In genomic region chr9:38328760-38329159, GRCm38 (mm10) we compare ENCODE assay signal across 21 mouse cellular contexts. TPM values are rescaled to one million over a fixed set of nuclear protein-coding genes. Genes with fewer than 3 reads are reported as not detected.
DNase-seq lines count a peak whose midpoint lies in the region; ATAC-seq lines count a peak whose summit lies in the region.
"Had no signal": no experiment of that assay in that cellular context is flagged by ENCODE, and none has a peak within 500 bp of the region (broad histone marks: within the 10 kb centered on the region; RNA-seq: fewer than 3 reads in every experiment).

Gene Olfr25 (plus strand): TSS chr9:38329060.

- peak; percentile 4 for DNase-seq in brain, adult 2 months (ENCODE audit: low read depth, low spot score)
- DNase-seq: adrenal gland, adult 2 months; adrenal gland, adult 8-10 months; adrenal gland, postnatal 10 days; adrenal gland, postnatal 14 days; adrenal gland, postnatal 25 days; adrenal gland, postnatal 36 days; B cell, adult 2 months; cerebellum, adult 11 months; cerebellum, adult 11-12 months; cerebellum, adult 18-20 months; cerebellum, adult 2 months; cerebellum, adult 8-10 months had no signal

- H3K36me3 ChIP-seq in kidney, embryonic 16.5 days (ENCODE audit: insufficient read depth, low read length): no peaks in the 10 kb centered on the region
- H3K36me3 ChIP-seq: G1E had no signal

- H3K9ac ChIP-seq in kidney, embryonic 16.5 days (replicated peaks; ENCODE audit: low read length): no peak within 1 kb of the TSS

- H3K4me3 ChIP-seq in kidney, embryonic 16.5 days (ENCODE audit: low read length): no peak within 1 kb of the TSS

- H3K27me3 ChIP-seq in kidney, embryonic 16.5 days (ENCODE audit: insufficient read depth, low read length): no peaks in the 10 kb centered on the region
- H3K27me3 ChIP-seq: CH12.LX, Patski had no signal

- WGBS in kidney, embryonic 16.5 days: 78% methylated on average over 3 of the region's 3 CpGs

- no peak within 1 kb of the TSS for H3K4me2 ChIP-seq in kidney, embryonic 16.5 days (replicated peaks; ENCODE audit: low read depth, low read length)

- ATAC-seq in kidney, embryonic 16.5 days (ENCODE audit: low FRiP score, low TSS enrichment): no peak
- ATAC-seq: activated CD4-positive, CD25-positive, alpha-beta regulatory T cell, adult 4 months; CD4-positive, CD25-positive, alpha-beta regulatory T cell, adult 4 months; Patski had no signal

- no peaks in the 10 kb centered on the region for H3K4me1 ChIP-seq in kidney, embryonic 16.5 days (ENCODE audit: insufficient read depth, low read length)

- H3K27ac ChIP-seq in kidney, embryonic 16.5 days (ENCODE audit: low read length): no peak within 1 kb of the TSS

- H3K9me3 ChIP-seq in kidney, embryonic 16.5 days (ENCODE audit: low read length): no peaks in the 10 kb centered on the region
- H3K9me3 ChIP-seq: G1E had no signal

RNA-seq across cellular contexts. Expression of gene Olfr25, which starts in this region (rescaled TPM):
- polyA plus RNA-seq in kidney, embryonic 16.5 days (2015; fragmentation: Nextera tagmentation; extraction: Ambion mirVana): not detected in 2 replicates
- polyA plus RNA-seq: activated CD4-positive, CD25-positive, alpha-beta regulatory T cell, adult 4 months; adrenal gland, adult 2 months; brain, embryonic 14.5 days; C2C12; CD4-positive, CD25-positive, alpha-beta regulatory T cell, adult 4 months; cerebellum, adult 2 months; G1E; Patski had no signal
